Mouse (Mus musculus) intestine, embryonic 16.5 days (tissue): Measurements from ENCODE around the gene Rtl10. TPM values are rescaled to one million over a fixed set of nuclear protein-coding genes. Genes with fewer than 3 reads are reported as not detected.
A peak's percentile ranks its signal among the peaks of the same experiment; 100 is the strongest.

ENCODE experiments used
- ATAC-seq: fragments of 200-750 bp; cut with Nextera tagmentation; 2 replicates; pipeline ENCODE4 v1.8.0; 2017; ENCODE audit warnings: moderate TSS enrichment, moderate library complexity
- H3K27ac ChIP-seq: fragments of 300-500 bp; sonication (generic); 2 replicates; pipeline ENCODE4 v1.5.1; 2014; ENCODE audit warnings: mild to moderate bottlenecking, low read length
- H3K27me3 ChIP-seq: fragments of 300-500 bp; sonication (generic); replicated peaks from 2 replicates; pipeline ENCODE4 v1.6.1; 2014; ENCODE audit warnings: low read length, control low read depth, mixed read lengths; ENCODE audit not compliant: control insufficient read depth, insufficient read depth
- H3K36me3 ChIP-seq: fragments of 300-500 bp; sonication (generic); 2 replicates; pipeline ENCODE4 v1.6.1; 2014; ENCODE audit warnings: low read length, control low read depth; ENCODE audit not compliant: control insufficient read depth, insufficient read depth
- H3K4me1 ChIP-seq: fragments of 300-500 bp; sonication (generic); 2 replicates; pipeline ENCODE4 v1.6.1; 2014; ENCODE audit warnings: low read length, control low read depth, mixed read lengths; ENCODE audit not compliant: control insufficient read depth, insufficient read depth
- H3K4me2 ChIP-seq: fragments of 300-500 bp; sonication (generic); 2 replicates; pipeline ENCODE4 v1.6.1; 2014; ENCODE audit warnings: low read depth, low read length, control low read depth
- H3K4me3 ChIP-seq: fragments of 300-500 bp; sonication (generic); 2 replicates; pipeline ENCODE4 v1.5.1; 2014; ENCODE audit warnings: mild to moderate bottlenecking, low read length
- H3K9ac ChIP-seq: fragments of 300-500 bp; sonication (generic); 2 replicates; pipeline ENCODE4 v1.6.1; 2014; ENCODE audit warnings: low read depth, low read length
- H3K9me3 ChIP-seq: fragments of 300-500 bp; sonication (generic); 2 replicates; pipeline ENCODE4 v1.6.1; 2016; ENCODE audit warnings: low read length, control low read depth; ENCODE audit not compliant: control insufficient read depth
- WGBS: fragments of 180-500 bp; shearing (Covaris S2); extraction: QIAGEN DNeasy Blood & Tissue Kit; methylation state at CpG from one replicate; pipeline ENCODE4 v1.1.7; 2014; 5-methylcytosine and 5-hydroxymethylcytosine counted together
- polyA plus RNA-seq: library from polyadenylated mRNA; unstranded; fragments of >200 nt; fragmentation: Nextera tagmentation; extraction: Ambion mirVana; gene quantifications from 2 replicates; pipeline ENCODE4 v1.2.1, GENCODE M21; 2015

Rtl10 gene
- polyA plus RNA-seq, 1 experiment from 2014 or later, result 2.4 TPM

DNA sequence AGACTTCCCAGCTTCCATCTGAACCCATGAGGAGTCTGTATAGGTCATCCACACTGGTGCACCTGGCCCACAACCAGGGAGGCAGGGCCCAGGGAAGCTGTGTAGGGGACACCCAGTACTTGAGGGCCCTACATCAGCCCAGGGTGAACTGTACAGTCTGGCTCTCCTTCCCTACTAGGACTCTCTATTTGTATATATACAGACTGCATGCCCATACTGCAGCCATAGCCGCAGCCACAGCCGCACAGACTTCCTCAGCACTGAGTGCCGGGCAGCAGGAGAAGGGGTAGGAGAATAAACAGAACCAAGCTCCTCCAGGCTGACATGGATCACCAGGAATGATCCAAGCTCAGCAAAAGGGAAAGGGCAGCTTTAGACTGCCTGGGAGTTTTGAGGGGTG is 37.9 kb upstream of the Rtl10 start:
- no peak overlapping the region for H3K9ac ChIP-seq
- H3K27ac ChIP-seq, result no peak overlapping the region
- WGBS, result 69% methylated on average over 3 of the region's 3 CpGs
- peaks cover 20% of the 10 kb centered on the region for H3K4me1 ChIP-seq
- no peak overlapping the region for H3K4me3 ChIP-seq
- H3K36me3 ChIP-seq, result no peaks in the 10 kb centered on the region
- no peaks in the 10 kb centered on the region for H3K27me3 ChIP-seq
- no peak overlapping the region for H3K4me2 ChIP-seq
- no peak for ATAC-seq
- no peaks in the 10 kb centered on the region for H3K9me3 ChIP-seq

DNA sequence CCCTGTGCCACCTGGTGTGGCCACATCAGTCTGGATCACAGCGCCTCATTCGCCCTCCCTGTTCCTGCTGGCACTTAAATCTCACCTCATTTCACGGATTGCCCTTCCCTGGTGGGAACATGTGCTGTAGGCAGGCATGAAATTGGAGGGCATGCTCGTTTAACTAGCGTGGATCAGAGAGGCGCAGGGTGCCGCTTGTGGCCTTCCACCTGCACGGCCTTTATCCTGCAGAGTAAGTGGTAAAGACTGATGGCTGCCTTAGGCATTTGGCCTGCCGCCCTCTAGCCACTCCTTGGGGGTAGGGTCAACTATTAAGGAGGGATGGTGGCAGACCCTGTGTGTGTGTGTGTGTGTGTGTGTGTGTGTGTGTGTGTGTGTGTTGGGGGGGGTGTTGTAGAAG is 36.7 kb upstream of the Rtl10 start:
- ATAC-seq, result no peak
- H3K4me2 ChIP-seq, result no peak overlapping the region

DNA sequence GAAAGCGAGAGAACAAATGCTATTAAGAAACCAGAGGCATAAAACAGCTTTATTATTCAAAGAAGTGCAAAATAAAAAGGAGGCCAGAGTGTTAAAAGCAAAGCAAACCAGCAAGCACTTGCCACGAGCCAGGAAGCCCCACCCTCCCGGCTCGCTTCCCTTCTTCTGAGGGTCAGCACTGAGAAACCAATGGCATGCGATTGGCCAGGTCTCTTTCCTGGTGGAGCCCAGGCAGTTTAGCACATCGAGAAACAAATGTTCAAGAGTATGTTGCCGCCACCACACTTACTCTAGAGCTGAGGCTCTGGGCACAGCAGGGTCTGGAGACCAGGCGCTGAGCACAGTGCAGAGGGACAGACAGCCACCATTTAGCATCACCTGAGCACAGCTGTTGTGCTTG is 36.1 kb upstream of the Rtl10 start:
- no peak for ATAC-seq
- no peaks in the 10 kb centered on the region for H3K27me3 ChIP-seq
- H3K9ac ChIP-seq, result no peak overlapping the region

More for the DNA sequence above, 36.7 kb upstream of the Rtl10 start:
- 83% methylated on average over 9 of the region's 9 CpGs for WGBS
- Histone ChIP-seq H3K4me1 (peaks cover 20% of the 10 kb centered on the region), H3K4me3 (no peak overlapping the region), H3K27ac (no peak overlapping the region), H3K36me3 (no peaks in the 10 kb centered on the region), H3K9me3 (no peaks in the 10 kb centered on the region), H3K27me3 (no peaks in the 10 kb centered on the region), H3K9ac (no peak overlapping the region)

DNA sequence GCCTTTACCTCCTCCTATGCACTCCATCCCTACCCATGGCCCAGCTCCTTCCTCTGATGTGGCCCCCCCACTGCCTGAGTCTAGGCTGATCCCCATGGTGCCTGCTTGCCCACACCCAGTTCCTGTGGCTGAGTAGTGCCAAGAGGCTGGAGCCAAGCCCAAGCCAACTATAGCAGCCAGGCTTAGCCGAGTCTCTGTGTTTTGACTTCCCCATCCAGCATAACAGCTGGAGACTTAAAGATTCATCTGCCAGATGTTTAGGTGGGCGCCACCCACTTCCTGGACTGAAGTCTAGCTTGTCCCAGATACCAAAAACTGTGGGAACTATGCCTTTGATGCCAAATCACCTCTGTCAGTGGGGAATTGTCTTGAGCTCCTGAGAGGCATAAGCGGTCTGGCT is 34.4 kb upstream of the Rtl10 start:
- Histone ChIP-seq H3K27ac (no peak overlapping the region), H3K27me3 (no peaks in the 10 kb centered on the region), H3K36me3 (peaks cover 5% of the 10 kb centered on the region; the same call in 1 of the 2 replicates), H3K4me3 (no peak overlapping the region), H3K4me1 (peaks cover 14% of the 10 kb centered on the region), H3K9ac (no peak overlapping the region), H3K4me2 (no peak overlapping the region), H3K9me3 (no peaks in the 10 kb centered on the region)
- no peak for ATAC-seq
- 65% methylated on average over 3 of the region's 3 CpGs for WGBS

More for the DNA sequence above, 36.1 kb upstream of the Rtl10 start:
- no peak overlapping the region for H3K4me2 ChIP-seq
- H3K36me3 ChIP-seq, result no peaks in the 10 kb centered on the region
- no peak overlapping the region for H3K4me3 ChIP-seq
- H3K4me1 ChIP-seq, result peaks cover 20% of the 10 kb centered on the region
- no peaks in the 10 kb centered on the region for H3K9me3 ChIP-seq
- 49% methylated on average over 8 of the region's 8 CpGs for WGBS
- no peak overlapping the region for H3K27ac ChIP-seq

DNA sequence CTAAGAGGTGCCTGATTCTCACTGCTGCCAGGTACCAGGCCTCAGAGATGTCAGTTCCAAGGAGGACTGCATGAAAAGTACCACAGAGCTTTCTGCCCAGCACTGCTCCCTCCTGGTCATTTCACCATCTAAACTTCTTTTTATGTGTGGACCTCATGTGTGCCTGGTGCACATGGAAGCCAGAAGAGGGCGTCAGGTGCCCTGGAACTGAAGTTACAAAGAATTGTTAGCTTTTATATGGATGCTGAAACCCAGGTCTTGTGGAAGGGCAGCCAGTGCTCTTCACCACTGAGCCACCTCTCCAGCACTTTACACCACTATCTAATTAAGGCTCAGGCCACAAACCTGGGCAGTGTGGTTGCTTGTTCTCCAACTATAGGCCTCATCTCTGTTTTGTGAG is 27.9 kb upstream of the Rtl10 start:
- no peak for ATAC-seq
- H3K27me3 ChIP-seq, result no peaks in the 10 kb centered on the region
- no peaks in the 10 kb centered on the region for H3K9me3 ChIP-seq
- no peak overlapping the region for H3K27ac ChIP-seq
- H3K4me1 ChIP-seq, result no peaks in the 10 kb centered on the region
- H3K4me3 ChIP-seq, result no peak overlapping the region
- WGBS, result 28% methylated on average over 1 of the region's 1 CpGs
- H3K36me3 ChIP-seq, result peaks cover 7% of the 10 kb centered on the region; the same call in 1 of the 2 replicates
- no peak overlapping the region for H3K4me2 ChIP-seq
- H3K9ac ChIP-seq, result no peak overlapping the region

DNA sequence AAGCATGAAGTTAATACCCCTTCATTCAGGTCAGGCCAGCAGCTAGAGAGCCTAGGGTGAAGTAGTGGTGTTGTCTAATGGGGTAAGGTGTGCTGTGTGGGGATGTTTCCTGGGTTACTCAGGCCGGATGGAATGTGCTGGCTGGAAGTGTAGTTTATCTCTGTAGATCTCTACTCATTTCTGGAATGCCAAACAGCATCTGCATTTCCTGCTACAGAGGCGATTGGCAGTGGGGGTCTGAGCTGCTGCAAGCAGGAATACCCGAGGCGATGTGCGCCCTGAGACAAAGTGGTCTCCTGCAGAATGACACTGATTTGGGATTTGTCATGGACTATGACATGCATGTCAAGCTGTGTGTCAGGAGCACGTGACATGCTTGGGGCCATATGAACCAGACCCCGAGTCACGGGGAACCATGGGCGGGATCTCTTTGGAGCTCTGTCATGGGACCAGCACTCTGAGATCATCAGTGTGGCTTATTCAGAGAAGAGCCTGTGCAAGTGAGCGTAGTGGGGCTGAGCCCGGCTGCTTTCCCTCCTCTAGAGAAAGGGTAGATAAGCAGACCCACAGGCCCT is 27.2 kb upstream of the Rtl10 start:
- Histone ChIP-seq H3K4me3 (no peak overlapping the region), H3K4me2 (no peak overlapping the region), H3K36me3 (peaks cover 7% of the 10 kb centered on the region; the same call in 1 of the 2 replicates), H3K9me3 (no peaks in the 10 kb centered on the region), H3K4me1 (no peaks in the 10 kb centered on the region), H3K27me3 (no peaks in the 10 kb centered on the region), H3K9ac (no peak overlapping the region), H3K27ac (no peak overlapping the region)
- 63% methylated on average over 11 of the region's 11 CpGs for WGBS
- ATAC-seq, result no peak

DNA sequence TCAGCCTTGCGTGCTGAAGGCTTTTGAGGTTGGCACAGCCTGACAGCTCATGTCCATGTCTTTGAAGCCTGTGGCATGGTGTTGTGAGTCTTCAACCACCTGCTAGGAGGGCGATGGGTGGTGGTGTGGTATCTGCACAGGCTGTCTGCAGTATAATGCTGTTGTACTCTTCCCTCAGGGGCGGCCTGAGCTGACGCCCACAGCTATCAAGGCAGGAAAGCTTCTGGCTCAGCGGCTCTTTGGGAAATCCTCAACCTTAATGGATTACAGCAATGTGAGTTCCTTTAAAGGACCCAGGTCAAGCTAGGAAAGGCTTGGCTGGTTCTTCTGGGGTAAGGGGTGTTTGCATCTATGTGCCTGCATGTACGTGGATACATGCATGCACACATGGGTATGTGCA is 26.7 kb upstream of the Rtl10 start:
- H3K9me3 ChIP-seq, result no peaks in the 10 kb centered on the region
- no peaks in the 10 kb centered on the region for H3K4me1 ChIP-seq
- no peak for ATAC-seq
- 85% methylated on average over 6 of the region's 6 CpGs for WGBS
- H3K9ac ChIP-seq, result no peak overlapping the region
- H3K36me3 ChIP-seq, result peaks cover 7% of the 10 kb centered on the region; the same call in 1 of the 2 replicates
- H3K4me3 ChIP-seq, result no peak overlapping the region
- H3K27ac ChIP-seq, result no peak overlapping the region
- no peak overlapping the region for H3K4me2 ChIP-seq
- H3K27me3 ChIP-seq, result no peaks in the 10 kb centered on the region

DNA sequence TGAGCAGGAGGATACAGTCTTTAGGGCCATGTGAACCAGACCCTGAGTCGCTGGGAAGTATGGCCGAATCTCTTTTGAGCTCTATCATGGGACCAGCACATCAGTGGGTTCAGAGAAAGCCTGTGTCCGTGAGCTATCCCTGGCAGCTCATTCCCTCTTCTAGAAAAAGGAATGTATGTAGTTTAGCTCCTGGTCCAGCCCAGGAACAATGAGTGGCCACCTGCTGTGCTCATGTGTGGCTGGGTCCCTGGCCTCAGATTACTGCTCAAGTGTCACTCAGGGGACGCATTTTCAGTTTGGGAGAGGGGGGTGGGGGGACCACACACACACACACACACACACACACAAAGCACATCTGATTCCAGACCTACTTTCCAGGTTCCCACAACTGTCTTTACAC is 26.3 kb upstream of the Rtl10 start:
- Histone ChIP-seq H3K4me1 (no peaks in the 10 kb centered on the region), H3K27ac (no peak overlapping the region), H3K4me3 (no peak overlapping the region), H3K36me3 (peaks cover 7% of the 10 kb centered on the region; the same call in 1 of the 2 replicates), H3K9ac (no peak overlapping the region), H3K27me3 (no peaks in the 10 kb centered on the region), H3K4me2 (no peak overlapping the region), H3K9me3 (no peaks in the 10 kb centered on the region)
- 0 out of 2 replicates have a peak, but pooled peaks have one; percentile 3 for ATAC-seq
- WGBS, result 86% methylated on average over 4 of the region's 4 CpGs

DNA sequence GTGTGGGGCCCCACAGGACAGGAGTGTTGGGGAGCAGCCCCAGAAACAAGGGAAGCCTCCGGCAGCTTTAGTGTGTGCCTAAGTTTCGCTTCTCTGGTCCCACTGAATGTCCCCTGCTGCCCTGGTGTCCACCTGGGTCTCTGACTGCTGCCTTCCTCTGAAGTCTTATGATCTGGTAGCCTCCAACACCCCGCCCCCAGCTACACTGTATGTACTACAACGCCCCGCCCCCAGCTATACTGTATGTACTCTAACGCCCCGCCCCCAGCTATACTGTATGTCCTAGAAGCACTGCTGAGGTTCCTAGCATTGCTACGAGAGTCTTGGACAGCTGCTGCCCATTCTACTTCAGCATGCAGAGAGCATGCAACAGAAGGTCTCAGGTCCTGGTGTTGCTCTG is 25.7 kb upstream of the Rtl10 start:
- no peak overlapping the region for H3K9ac ChIP-seq

DNA sequence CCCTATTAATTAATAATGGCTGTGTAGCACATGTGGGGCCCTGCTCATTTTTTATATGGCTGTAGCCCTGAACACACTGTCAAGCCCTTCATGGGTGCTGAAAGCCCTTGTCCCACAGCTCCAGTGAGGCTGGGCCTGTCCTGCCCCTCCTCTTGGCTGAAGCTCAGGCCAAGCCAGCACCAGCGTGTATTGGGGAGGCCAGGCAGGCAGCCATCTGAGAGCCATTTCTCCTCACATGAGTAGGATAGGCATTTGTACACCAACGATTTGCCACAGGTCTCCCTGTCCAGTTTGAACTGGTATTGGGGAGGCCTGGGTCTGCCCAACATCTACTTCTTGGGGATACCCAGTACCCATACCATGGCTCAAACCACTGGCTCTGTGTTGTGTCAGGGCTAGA is 24.7 kb upstream of the Rtl10 start:
- Histone ChIP-seq H3K9ac (no peak overlapping the region), H3K4me1 (no peaks in the 10 kb centered on the region), H3K4me2 (no peak overlapping the region), H3K36me3 (peaks cover 5% of the 10 kb centered on the region; the same call in 1 of the 2 replicates), H3K27me3 (no peaks in the 10 kb centered on the region), H3K9me3 (no peaks in the 10 kb centered on the region), H3K4me3 (no peak overlapping the region), H3K27ac (no peak overlapping the region)
- ATAC-seq, result no peak
- WGBS, result 88% methylated on average over 2 of the region's 2 CpGs

More for the DNA sequence above, 25.7 kb upstream of the Rtl10 start:
- Histone ChIP-seq H3K27me3 (no peaks in the 10 kb centered on the region), H3K4me1 (no peaks in the 10 kb centered on the region), H3K4me2 (no peak overlapping the region), H3K4me3 (no peak overlapping the region), H3K9me3 (no peaks in the 10 kb centered on the region), H3K27ac (no peak overlapping the region), H3K36me3 (peaks cover 7% of the 10 kb centered on the region; the same call in 1 of the 2 replicates)
- WGBS, result 86% methylated on average over 8 of the region's 8 CpGs
- ATAC-seq, result peak; percentile 75
